Mouse (Mus musculus): ENCODE measurements around the gene BC035947. TPM values are rescaled to one million over a fixed set of nuclear protein-coding genes. Genes with fewer than 3 reads are reported as not detected.
"Not testable (repeated sequence)": the region's sequence is repeated elsewhere in the genome, so short reads cannot be mapped to it uniquely, and the experiment has no call there.

The BC035947 gene
- polyA plus RNA-seq (2021), result not detected

DNA sequence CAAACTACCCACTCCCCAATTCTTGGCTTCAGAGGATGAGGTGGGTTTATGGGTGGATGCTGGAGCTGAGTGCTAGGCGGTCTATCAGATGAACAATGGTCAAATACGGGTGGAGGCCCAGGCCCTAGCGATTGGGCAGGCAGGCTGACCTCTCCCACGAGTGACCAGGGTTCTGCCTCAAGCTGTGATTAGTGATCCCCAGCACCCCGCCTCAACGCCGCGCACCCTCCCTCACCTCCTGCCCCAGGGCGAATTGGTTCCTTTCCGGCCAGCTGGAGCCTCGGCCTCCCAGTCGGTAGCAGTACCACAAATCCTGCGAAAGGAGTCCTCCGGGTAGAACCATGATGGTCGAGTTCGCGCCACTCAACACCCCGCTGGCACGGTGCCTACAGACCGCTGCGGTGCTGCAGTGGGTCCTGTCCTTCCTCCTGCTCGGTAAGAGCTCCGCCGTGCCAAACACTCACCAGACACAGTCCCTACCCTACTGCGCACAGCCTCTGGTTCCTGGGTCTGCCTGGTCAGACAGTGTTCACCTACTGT lies at the start of gene BC035947:
BC035947 (minus strand) TSS at position 538 of the 540 bp plus-strand sequence.
- TF ChIP-seq CTCF (IDR thresholded peaks at IDR 0.05), result no peak
- peaks cover 16% of the 10 kb centered on the region for H3K27me3 ChIP-seq
- ChIA-PET CTCF (no interaction called here), POLR2A (interaction anchor here (0.6 kb wide), 1 partner anchor 176 kb away, joined by 4 read pairs; no protein-coding TSS in a partner anchor)
- in situ Hi-C loops (cut with MboI; ENCODE audit: low pct_unique_long_range_greater_than_20kb), result no loop called here
- DNase-seq (ENCODE audit: low read depth, low spot score) (no peak), ATAC-seq (no peak)

DNA sequence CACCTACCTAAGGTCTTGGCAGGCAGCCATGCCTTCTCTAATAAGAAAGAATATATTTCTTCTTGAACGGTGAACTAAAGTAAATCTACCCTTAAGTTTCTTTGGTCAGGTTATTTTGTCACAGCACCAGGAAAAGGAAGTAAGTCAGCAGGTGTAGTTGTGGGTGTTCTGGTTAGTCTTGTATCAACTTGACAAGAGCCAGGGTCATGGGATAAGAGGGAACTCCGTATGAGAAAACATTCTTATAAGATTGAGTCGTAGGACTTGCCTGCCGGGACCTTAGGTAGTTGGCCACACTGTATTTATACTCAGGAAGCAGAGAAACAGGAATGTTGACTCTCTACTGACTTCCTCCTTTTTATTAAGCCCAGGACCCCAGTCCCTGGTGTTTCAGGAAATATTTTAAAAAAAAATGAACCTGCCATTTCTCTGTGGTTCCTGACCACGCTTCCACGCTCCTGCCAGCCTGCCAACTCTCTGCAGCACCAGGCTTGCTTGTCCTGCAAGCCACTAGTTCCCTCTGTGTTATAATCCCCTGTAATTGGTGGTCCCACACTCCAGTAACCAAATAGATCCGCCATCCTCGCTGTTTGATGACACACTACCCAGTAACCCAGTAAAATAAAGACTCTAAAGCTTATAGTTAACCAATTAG lies 42.2 kb upstream of the BC035947 start:
- DNase-seq (ENCODE audit: low read depth, low spot score) (no peak), ATAC-seq (no peak)
- ChIA-PET POLR2A (no interaction called here), CTCF (no interaction called here)
- no peaks in the 10 kb centered on the region for H3K27me3 ChIP-seq
- in situ Hi-C loops (cut with MboI; ENCODE audit: low pct_unique_long_range_greater_than_20kb), result no loop called here
- no peak for TF ChIP-seq CTCF (IDR thresholded peaks at IDR 0.05)

DNA sequence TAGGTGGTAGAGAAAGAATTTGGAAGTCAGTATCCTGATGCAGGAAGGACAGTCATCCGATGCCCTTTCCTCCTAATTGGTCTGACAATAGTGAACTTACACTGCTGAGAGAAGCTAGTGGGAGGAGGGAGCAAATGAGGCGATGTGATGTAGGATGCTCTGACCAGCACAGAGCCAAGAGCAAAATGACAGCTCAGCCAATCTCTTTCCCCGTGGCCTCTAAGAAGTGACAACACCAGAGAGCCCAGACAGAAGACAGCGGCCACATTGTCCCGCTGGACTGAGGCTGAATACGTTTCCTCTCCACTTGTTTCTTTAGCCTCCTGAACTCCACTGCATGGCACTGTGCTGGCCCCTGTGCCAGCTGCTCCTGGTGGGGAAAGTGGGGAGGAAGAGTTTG lies 37.0 kb upstream of the BC035947 start:
- DNase-seq (ENCODE audit: low read depth, low spot score) (no peak), ATAC-seq (no peak)
- no peak for TF ChIP-seq CTCF (IDR thresholded peaks at IDR 0.05)
- ChIA-PET POLR2A (no interaction called here), CTCF (interaction anchor here (0.6 to 3.5 kb wide), 3 partner anchors 8 to 1157 kb away, joined by 4 to 13 read pairs (median 5); no protein-coding TSS in a partner anchor)
- no peaks in the 10 kb centered on the region for H3K27me3 ChIP-seq
- in situ Hi-C loops (cut with MboI; ENCODE audit: low pct_unique_long_range_greater_than_20kb), result loop anchor here (25.0 kb wide), 1 partner anchor 1088 kb away; no protein-coding TSS in a partner anchor

DNA sequence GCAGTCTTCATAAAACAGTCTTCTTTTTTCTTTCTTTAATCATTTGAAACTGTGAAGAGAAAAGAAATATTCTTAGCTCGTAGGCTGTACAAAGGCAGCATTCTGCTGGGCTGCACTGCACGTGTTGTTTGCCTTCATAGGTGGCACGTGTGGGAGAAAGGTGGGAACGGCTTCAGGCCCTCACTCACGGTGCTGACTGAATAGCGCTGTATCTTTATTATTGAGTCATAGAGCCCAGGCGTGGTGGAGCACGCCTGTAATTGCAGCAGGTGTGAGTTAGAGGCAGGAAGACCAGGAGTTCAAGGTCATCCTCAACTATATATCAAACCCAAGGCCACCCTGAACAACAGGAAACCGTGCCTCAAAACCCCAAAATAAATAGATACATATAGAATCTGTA lies 34.3 kb upstream of the BC035947 start:
- no peaks in the 10 kb centered on the region for H3K27me3 ChIP-seq
- no peak for ATAC-seq
- POLR2A ChIA-PET, result no interaction called here
- in situ Hi-C loops (cut with MboI; ENCODE audit: low pct_unique_long_range_greater_than_20kb), result loop anchor here (25.0 kb wide), 1 partner anchor 1091 kb away; no protein-coding TSS in a partner anchor
- no peak for DNase-seq (ENCODE audit: low read depth, low spot score)
- CTCF ChIA-PET, result no interaction called here
- TF ChIP-seq CTCF (IDR thresholded peaks at IDR 0.05), result no peak

DNA sequence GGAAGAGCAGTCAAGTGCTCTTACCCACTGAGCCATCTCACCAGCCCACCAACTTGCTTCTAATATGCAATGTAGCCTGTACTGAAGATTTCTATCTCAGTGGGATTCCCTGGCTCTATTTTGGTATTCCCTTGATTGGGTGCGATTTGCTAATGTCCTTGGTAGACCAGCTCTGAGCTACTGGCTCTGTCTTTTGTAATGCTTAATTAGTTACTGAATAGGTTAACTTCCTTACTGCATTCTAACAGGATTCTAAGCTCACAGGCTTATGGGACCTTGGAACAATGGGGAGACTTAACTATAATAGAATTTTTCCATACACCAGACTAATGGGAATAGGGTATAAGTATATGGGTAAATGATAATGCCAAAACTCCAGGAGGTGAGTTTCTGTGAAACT lies 31.7 kb upstream of the BC035947 start:
- ATAC-seq; H3K27me3 ChIP-seq; POLR2A ChIA-PET; CTCF ChIA-PET; DNase-seq (ENCODE audit: low read depth, low spot score): not testable (repeated sequence)
- in situ Hi-C loops (cut with MboI; ENCODE audit: low pct_unique_long_range_greater_than_20kb), result loop anchor here (25.0 kb wide), 1 partner anchor 1094 kb away; no protein-coding TSS in a partner anchor

DNA sequence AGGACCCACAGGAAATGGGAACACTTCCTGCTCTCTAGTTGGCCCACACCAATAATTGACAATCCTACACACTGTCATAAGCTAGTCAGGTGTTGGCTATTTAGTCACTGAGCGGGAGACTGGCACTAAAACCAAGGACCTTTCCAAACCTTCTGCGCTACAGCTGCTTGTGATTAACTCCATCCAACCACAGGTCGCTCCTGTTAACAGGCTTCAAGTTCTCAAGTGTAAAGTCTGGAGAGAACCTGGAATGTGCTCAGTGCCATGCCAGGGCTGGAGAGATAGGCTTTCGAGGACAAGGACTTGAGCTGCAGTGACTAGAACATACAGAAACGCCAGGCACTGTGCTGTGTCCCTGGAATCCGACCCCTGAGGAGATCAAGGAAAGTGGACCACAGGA lies 27.2 kb upstream of the BC035947 start:
- CTCF ChIA-PET, result interaction anchor here (5.2 kb wide), 1 partner anchor 13 kb away, joined by 30 read pairs; no protein-coding TSS in a partner anchor
- DNase-seq (ENCODE audit: low read depth, low spot score) (no peak), ATAC-seq (no peak)
- no peak for TF ChIP-seq CTCF (IDR thresholded peaks at IDR 0.05)
- in situ Hi-C loops (cut with MboI; ENCODE audit: low pct_unique_long_range_greater_than_20kb), result loop anchor here (10.0 to 25.0 kb wide), 2 partner anchors 146 to 1098 kb away; no protein-coding TSS in a partner anchor
- no peaks in the 10 kb centered on the region for H3K27me3 ChIP-seq
- POLR2A ChIA-PET, result no interaction called here

DNA sequence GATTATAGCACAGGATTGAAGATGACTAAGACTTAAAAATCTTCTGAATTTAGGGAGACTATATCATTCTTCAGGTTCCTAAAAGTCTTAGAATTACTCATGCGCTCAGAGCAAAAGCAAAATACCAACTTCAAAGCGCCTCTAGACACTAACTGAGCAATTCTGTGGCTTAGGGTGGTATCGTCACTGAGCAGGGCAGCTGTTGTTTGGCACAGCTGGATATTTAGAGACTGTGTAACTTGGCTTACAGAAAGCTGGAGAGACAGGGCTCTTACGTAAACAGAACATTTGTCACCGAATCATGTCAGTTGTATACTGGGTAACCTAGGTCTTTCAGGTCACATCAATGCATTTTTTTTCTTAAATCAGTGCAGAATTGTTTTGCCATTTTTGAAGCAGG lies 26.4 kb upstream of the BC035947 start:
- ChIA-PET CTCF (interaction anchor here (0.8 to 5.2 kb wide), 4 partner anchors 11 to 142 kb away, joined by 3 to 30 read pairs (median 9); no protein-coding TSS in a partner anchor), POLR2A (no interaction called here)
- no peak for DNase-seq (ENCODE audit: low read depth, low spot score)

DNA sequence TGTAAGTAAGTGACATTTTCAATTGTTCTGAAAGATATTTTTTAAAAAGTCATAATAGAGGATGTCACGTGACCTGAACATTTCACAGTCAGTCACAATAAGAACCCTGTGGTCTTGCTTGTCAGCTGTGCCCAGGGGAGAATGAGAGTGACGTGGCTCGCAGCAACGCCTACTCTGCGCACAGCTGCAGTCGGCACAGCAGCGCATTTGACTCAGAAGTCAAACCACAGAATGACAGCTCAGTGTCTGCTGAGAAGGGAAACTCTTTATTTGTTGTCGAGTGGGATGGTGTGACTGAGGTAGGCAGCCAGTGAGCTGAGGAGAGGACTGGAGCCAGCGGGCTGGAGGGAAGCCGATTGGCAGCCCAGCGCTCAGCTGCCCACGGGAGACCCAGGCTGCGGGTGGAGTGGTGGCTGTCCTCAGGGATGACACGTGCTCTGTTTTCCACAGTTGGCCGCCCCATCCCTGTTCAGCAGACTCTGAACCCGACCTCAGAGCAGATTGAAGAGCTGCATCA lies 25.6 kb upstream of the BC035947 start:
- ChIA-PET CTCF (interaction anchor here (0.8 to 5.2 kb wide), 5 partner anchors 11 to 1108 kb away, joined by 3 to 30 read pairs (median 5); no protein-coding TSS in a partner anchor), POLR2A (no interaction called here)
- no peak for TF ChIP-seq CTCF (IDR thresholded peaks at IDR 0.05)
- in situ Hi-C loops (cut with MboI; ENCODE audit: low pct_unique_long_range_greater_than_20kb), result loop anchor here (10.0 to 25.0 kb wide), 2 partner anchors 147 to 1100 kb away; no protein-coding TSS in a partner anchor
- no peak for DNase-seq (ENCODE audit: low read depth, low spot score)
- no peaks in the 10 kb centered on the region for H3K27me3 ChIP-seq
- ATAC-seq, result no peak

More for the DNA sequence above, 26.4 kb upstream of the BC035947 start:
- in situ Hi-C loops (cut with MboI; ENCODE audit: low pct_unique_long_range_greater_than_20kb), result loop anchor here (10.0 to 25.0 kb wide), 2 partner anchors 146 to 1099 kb away; no protein-coding TSS in a partner anchor
- no peak for TF ChIP-seq CTCF (IDR thresholded peaks at IDR 0.05)
- no peaks in the 10 kb centered on the region for H3K27me3 ChIP-seq
- ATAC-seq, result no peak

DNA sequence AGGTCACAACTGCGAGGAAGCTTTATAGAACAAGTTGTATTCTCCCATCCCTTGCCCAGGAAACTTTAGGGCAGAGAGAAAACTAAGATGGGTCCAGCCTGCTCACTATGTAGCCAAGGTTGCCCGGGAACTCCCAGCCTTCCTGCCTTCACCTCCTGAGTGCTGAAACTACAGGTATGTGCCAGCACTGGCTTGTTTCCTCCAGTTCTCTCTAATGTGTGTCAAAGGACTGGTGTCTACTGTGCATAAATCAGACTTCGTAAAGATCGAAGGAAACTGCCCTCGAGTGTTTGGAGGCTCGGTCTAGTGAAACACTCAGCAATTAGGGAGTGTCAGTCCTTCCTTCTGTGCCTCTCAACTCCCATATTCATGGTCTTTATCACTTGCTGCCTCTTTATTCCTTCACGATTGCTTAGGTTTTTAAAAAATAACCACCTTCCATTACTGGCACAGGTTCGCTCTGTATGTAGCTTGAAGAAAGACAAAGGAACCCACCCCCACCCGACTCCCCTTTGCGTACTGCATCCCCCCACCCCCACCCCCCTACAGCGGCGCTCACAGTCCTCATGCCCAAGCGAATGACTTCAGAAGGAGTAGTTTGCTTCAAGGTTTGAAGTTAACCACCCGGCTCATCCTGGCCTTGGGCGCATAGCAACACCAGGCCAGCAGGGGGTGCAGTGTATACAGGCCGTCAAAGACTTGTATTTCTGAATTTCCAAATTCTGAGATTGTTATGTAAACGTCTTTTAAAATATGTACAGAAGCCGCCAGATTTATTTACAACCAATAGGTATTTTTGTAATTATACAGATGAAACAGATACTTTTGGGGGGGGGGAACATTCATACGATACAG lies 24.6 kb upstream of the BC035947 start:
- ChIA-PET POLR2A (no interaction called here), CTCF (interaction anchor here (0.8 to 5.2 kb wide), 4 partner anchors 10 to 150 kb away, joined by 3 to 30 read pairs (median 10); no protein-coding TSS in a partner anchor)
- no peak for ATAC-seq
- in situ Hi-C loops (cut with MboI; ENCODE audit: low pct_unique_long_range_greater_than_20kb), result loop anchor here (10.0 to 25.0 kb wide), 2 partner anchors 148 to 1101 kb away; no protein-coding TSS in a partner anchor
- TF ChIP-seq CTCF (IDR thresholded peaks at IDR 0.05), result peak; percentile 85
- no peak for DNase-seq (ENCODE audit: low read depth, low spot score)
- no peaks in the 10 kb centered on the region for H3K27me3 ChIP-seq

Data from Patski (cell line).